Mouse (Mus musculus) C2C12 (cell line): ENCODE results near the gene Ccdc146.

Experiments used
- CTCF ChIP-seq: IDR thresholded peaks from one replicate; pipeline ENCODE4 v1.5.1; 2011; ENCODE audit not compliant: control insufficient read depth, insufficient read depth, insufficient read length
- MAX ChIP-seq: IDR thresholded peaks from one replicate; pipeline ENCODE4 v1.6.1; 2011; ENCODE audit warnings: mild to moderate bottlenecking, control low read depth

DNA sequence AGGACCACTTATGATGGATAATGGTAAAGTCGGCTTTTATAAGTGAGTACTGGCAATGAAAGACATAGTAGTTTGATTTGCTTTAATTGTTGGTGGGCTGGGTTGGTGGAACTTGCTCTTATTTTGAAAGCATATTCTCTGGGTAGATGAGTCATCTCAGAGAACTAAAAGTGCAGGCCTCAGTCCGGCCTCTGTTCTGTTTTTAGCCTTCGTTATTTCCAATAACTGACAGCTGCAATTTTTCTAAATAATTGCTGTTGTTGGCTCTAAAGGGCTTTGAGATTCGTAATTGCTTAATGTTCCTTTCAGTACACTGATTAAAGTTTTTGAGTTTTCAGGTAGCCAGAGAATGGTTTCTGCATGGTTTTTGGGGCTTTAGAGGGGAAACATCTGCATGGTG lies 153.7 kb downstream of the Ccdc146 start:
- TF ChIP-seq CTCF = no peak
- TF ChIP-seq MAX = no peak
